Mouse (Mus musculus): ENCODE measurements around the gene Ulk3.

DNA sequence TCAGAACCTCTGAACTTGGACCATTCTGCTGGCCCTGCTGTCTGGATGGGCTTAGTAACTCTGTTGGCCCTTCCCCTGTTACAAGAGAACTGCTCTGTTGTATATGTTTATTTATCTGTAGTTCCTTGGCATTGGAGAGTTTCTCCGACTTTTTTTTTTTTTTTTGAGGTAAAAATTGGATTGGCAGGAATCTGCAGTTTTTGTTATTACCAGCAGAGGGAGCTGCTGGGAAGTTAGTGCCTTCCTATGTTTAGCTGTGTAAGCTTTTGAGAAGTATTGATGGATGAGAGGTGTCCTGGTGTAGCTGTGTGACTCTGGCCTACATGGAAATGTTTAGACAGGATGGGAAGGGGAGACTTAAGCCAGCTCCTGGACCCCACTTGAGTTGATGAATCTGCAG, 47.9 kb upstream of the Ulk3 start:
- TF ChIP-seq EP300 (IDR thresholded peaks at IDR 0.05; ENCODE audit: low read depth) (no peak), CTCF (IDR thresholded peaks at IDR 0.05; ENCODE audit: low read depth) (peak; percentile 83)
